Mouse (Mus musculus) embryonic facial prominence, embryonic 12.5 days (tissue): ENCODE data around the gene Aff3. TPM values are rescaled to one million over a fixed set of nuclear protein-coding genes. Genes with fewer than 3 reads are reported as not detected.
A peak's percentile ranks its signal among the peaks of the same experiment; 100 is the strongest.

Source experiments
- ATAC-seq: fragments of 200-750 bp; cut with Nextera tagmentation; 2 replicates; pipeline ENCODE4 v1.8.0; 2017; ENCODE audit not compliant: insufficient number of reproducible peaks, insufficient read depth, low FRiP score, low TSS enrichment
- H3K27ac ChIP-seq: fragments of 300-500 bp; sonication (generic); 2 replicates; pipeline ENCODE4 v1.5.1; 2016; ENCODE audit warnings: mild to moderate bottlenecking
- H3K27me3 ChIP-seq: fragments of 300-500 bp; sonication (generic); 2 replicates; pipeline ENCODE4 v1.6.1; 2016; ENCODE audit warnings: mild to moderate bottlenecking, moderate library complexity
- H3K36me3 ChIP-seq: fragments of 300-500 bp; sonication (generic); 2 replicates; pipeline ENCODE4 v1.6.1; 2016; ENCODE audit warnings: mild to moderate bottlenecking
- H3K4me1 ChIP-seq: fragments of 300-500 bp; sonication (generic); 2 replicates; pipeline ENCODE4 v1.6.1; 2016
- H3K4me2 ChIP-seq: fragments of 300-500 bp; sonication (generic); replicated peaks from 2 replicates; pipeline ENCODE4 v1.6.1; 2016; ENCODE audit warnings: mild to moderate bottlenecking, moderate library complexity
- H3K4me3 ChIP-seq: fragments of 300-500 bp; sonication (generic); 2 replicates; pipeline ENCODE4 v1.5.1; 2016; ENCODE audit warnings: mild to moderate bottlenecking
- H3K9ac ChIP-seq: fragments of 300-500 bp; sonication (generic); 2 replicates; pipeline ENCODE4 v1.6.1; 2016; ENCODE audit warnings: mild to moderate bottlenecking, moderate library complexity
- H3K9me3 ChIP-seq: fragments of 300-500 bp; sonication (generic); 2 replicates; pipeline ENCODE4 v1.6.1; 2016; ENCODE audit warnings: mild to moderate bottlenecking, moderate library complexity
- WGBS: fragments of 180-500 bp; shearing (Covaris S2); methylation state at CpG from one replicate; pipeline ENCODE4 v1.1.7; 2016; 5-methylcytosine and 5-hydroxymethylcytosine counted together
- polyA plus RNA-seq: library from polyadenylated mRNA; unstranded; fragments of >200 nt; fragmentation: Nextera tagmentation; extraction: Ambion mirVana; gene quantifications from 2 replicates; pipeline ENCODE4 v1.2.1, GENCODE M21; 2016

Aff3 gene
- polyA plus RNA-seq, 1 experiment from 2014 or later: 32.9 TPM

DNA sequence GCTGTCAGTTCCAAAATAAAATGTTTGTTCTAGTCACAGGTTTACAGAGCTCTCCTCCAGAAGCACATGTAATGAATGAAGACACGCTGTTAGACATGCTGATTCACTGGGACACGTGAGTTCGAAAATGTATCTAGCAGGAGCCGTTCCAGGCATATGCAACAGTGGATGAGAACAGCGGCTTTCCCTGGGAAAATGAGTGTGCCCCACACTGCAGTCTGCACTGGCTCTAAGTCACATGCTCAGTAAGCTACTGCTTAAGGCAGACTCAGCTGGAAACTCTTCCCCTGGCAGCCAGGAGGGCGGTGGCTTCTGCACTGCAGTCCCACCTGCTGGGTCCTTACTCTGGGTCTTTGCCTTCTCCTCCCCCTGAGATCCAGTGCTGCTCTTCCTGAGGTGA, 271.2 kb downstream of the Aff3 start:
- Histone ChIP-seq H3K4me1 (peaks cover 31% of the 10 kb centered on the region), H3K4me3 (no peak overlapping the region), H3K27ac (no peak overlapping the region), H3K9me3 (no peaks in the 10 kb centered on the region), H3K4me2 (no peak overlapping the region), H3K27me3 (no peaks in the 10 kb centered on the region), H3K9ac (no peak overlapping the region), H3K36me3 (0 out of 2 replicates have a peak, but pooled peaks cover 3% of the 10 kb centered on the region)
- ATAC-seq: 0 out of 2 replicates have a peak, but pooled peaks have one; percentile 39
- WGBS: 35% methylated on average over 6 of the region's 6 CpGs

DNA sequence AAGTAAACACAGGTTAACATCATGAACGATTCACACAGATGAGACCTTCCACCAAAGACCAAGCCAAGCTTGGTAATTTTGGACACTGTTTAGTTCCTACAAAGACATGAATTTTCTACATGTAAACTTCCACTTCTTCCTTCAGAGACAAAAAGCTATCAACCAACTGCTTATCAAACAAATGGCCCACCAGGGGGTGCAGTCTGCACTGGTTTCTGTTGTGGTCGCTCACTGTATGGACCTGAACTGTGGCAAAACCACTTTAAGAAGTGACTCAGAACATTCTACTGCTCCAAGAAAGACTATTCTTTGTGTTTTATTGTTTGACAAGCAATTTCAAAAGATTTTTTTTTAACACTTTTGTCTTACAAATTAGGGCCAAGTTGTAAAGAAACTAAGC, 271.8 kb downstream of the Aff3 start:
- Histone ChIP-seq H3K4me3 (no peak overlapping the region), H3K36me3 (0 out of 2 replicates have a peak, but pooled peaks cover 3% of the 10 kb centered on the region), H3K4me1 (peaks cover 30% of the 10 kb centered on the region), H3K4me2 (no peak overlapping the region), H3K27me3 (no peaks in the 10 kb centered on the region), H3K9ac (no peak overlapping the region), H3K27ac (no peak overlapping the region), H3K9me3 (no peaks in the 10 kb centered on the region)
- 62% methylated on average over 2 of the region's 2 CpGs for WGBS
- ATAC-seq: no peak

DNA sequence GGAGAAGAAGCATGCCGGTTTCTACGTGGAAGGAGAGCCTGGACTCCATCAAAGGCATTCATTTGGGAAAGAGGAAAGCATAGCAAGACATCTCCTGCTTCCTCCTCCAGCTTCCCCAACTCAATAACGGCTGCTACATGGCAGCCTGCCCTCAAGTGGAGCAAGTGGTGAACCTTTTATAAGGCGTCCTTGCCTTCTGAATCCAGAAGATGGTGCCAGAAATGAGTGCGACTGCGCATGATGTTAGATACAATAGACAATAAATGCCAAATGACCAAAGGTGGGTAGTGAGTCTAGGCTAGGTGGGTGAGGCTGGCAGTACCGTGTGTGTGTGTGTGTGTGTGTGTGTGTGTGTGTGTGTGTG, 273.9 kb downstream of the Aff3 start:
- H3K4me1 ChIP-seq: peaks cover 27% of the 10 kb centered on the region
- no peak overlapping the region for H3K4me2 ChIP-seq
- no peak overlapping the region for H3K9ac ChIP-seq
- H3K4me3 ChIP-seq: no peak overlapping the region
- H3K27me3 ChIP-seq: no peaks in the 10 kb centered on the region
- H3K9me3 ChIP-seq: no peaks in the 10 kb centered on the region
- ATAC-seq: no peak
- 0 out of 2 replicates have a peak, but pooled peaks cover 3% of the 10 kb centered on the region for H3K36me3 ChIP-seq
- no peak overlapping the region for H3K27ac ChIP-seq
- WGBS: 75% methylated on average over 7 of the region's 7 CpGs

DNA sequence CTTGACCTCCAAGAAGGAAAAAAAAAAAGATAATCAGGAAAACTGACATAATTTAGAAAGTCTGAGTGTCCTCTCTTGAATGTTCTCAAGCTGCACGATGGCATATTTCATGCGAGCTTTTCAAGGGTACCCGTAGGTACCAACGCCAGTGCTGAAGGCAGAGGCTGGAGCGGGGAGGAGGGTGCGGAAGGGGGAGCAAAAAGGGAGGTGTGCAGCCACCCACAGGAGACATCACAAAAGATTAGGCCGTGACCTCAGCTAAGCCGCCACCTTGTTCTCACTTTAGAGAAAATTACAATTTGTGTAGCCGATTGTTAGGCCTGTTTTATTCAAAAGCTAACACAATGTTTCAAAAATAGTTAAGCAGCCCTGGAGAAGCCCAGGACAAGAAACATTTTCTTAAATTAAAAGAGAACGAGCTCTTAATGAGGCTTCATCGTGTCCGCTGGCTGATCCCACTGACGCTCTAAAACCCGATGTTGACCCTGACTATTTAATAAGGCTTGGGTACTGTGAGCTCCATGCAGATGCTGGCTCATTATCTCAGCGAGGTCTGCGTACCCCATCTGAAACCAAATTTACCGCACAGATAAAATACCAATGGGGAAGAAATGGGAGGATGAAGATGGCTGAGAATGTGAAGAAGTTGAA, 274.4 kb downstream of the Aff3 start:
- H3K9me3 ChIP-seq: no peaks in the 10 kb centered on the region
- H3K9ac ChIP-seq: no peak overlapping the region
- no peak overlapping the region for H3K4me2 ChIP-seq
- H3K36me3 ChIP-seq: 0 out of 2 replicates have a peak, but pooled peaks cover 3% of the 10 kb centered on the region
- WGBS: 72% methylated on average over 17 of the region's 17 CpGs
- no peak for ATAC-seq
- H3K27me3 ChIP-seq: no peaks in the 10 kb centered on the region
- H3K4me3 ChIP-seq: no peak overlapping the region
- H3K27ac ChIP-seq: no peak overlapping the region
- H3K4me1 ChIP-seq: peaks cover 24% of the 10 kb centered on the region

DNA sequence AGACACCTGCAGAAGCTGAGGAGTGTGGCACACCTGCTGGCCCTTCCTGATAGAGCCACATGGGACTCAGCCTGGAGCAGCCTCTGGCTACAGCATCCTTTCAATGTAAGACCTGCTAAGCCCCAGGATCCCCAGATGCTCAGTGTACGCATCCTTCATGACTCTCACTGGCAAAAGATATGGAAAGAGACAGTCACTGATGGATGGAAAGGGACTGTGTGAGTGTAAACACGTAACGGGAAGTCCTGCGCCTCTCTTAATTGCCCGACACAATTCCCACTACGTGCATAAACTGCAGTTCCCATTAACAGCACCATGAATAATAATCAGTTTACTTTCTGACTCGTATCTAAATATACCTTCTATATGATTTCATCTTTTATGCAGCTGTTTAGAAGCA, 275.2 kb downstream of the Aff3 start:
- Histone ChIP-seq H3K4me1 (peaks cover 19% of the 10 kb centered on the region), H3K4me3 (no peak overlapping the region), H3K4me2 (no peak overlapping the region), H3K36me3 (0 out of 2 replicates have a peak, but pooled peaks cover 3% of the 10 kb centered on the region), H3K9me3 (no peaks in the 10 kb centered on the region), H3K27ac (no peak overlapping the region), H3K9ac (no peak overlapping the region), H3K27me3 (no peaks in the 10 kb centered on the region)
- 69% methylated on average over 7 of the region's 7 CpGs for WGBS
- ATAC-seq: no peak

DNA sequence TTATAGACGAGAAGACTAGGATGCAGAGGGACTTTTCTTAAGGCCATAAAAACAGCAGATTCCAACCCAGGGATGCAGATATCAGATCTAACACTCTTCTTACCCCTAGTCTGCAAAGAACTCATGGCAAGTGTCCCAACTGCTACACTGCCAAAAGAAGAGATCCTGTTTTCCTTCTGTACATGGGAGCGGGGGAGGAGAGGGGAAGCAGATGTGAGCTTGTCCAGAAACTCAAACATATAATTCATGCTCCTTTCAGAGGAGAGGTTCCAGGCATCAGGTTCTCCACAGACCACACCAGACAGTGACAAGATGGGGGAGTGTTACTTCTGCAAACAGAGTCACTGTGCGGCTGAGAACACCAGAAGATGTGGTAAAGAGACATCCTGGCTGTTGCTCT, 276.3 kb downstream of the Aff3 start:
- Histone ChIP-seq H3K9me3 (no peaks in the 10 kb centered on the region), H3K27me3 (no peaks in the 10 kb centered on the region), H3K27ac (no peak overlapping the region), H3K9ac (no peak overlapping the region), H3K36me3 (0 out of 2 replicates have a peak, but pooled peaks cover 3% of the 10 kb centered on the region), H3K4me1 (peaks cover 13% of the 10 kb centered on the region; the same call in 1 of the 2 replicates), H3K4me3 (no peak overlapping the region), H3K4me2 (no peak overlapping the region)
- 86% methylated on average over 3 of the region's 3 CpGs for WGBS
- no peak for ATAC-seq

DNA sequence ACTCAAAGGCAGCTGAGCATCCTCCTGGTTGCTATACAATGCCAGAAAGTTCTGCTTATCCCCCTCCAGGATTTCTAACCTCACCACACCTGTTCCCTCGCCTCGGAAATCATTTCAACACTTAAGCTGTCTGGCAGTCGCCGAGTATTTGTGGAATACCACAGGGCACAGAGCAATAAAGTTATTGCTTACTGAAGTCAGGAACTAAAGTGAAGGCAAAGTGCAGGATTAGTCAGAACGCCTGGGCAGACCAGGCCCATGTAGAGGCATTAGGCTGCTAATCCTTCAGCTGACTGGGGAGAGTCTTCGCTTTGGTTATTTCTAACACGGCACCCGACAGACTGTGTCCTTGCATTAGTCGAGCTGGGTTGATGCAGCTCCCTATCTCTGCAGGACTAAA, 277.3 kb downstream of the Aff3 start:
- no peak for ATAC-seq
- H3K27me3 ChIP-seq: no peaks in the 10 kb centered on the region
- H3K36me3 ChIP-seq: 0 out of 2 replicates have a peak, but pooled peaks cover 3% of the 10 kb centered on the region
- H3K4me1 ChIP-seq: peaks cover 11% of the 10 kb centered on the region; the same call in 1 of the 2 replicates
- 53% methylated on average over 9 of the region's 9 CpGs for WGBS
- no peak overlapping the region for H3K4me2 ChIP-seq
- H3K9ac ChIP-seq: no peak overlapping the region
- no peaks in the 10 kb centered on the region for H3K9me3 ChIP-seq
- H3K4me3 ChIP-seq: no peak overlapping the region
- H3K27ac ChIP-seq: no peak overlapping the region

DNA sequence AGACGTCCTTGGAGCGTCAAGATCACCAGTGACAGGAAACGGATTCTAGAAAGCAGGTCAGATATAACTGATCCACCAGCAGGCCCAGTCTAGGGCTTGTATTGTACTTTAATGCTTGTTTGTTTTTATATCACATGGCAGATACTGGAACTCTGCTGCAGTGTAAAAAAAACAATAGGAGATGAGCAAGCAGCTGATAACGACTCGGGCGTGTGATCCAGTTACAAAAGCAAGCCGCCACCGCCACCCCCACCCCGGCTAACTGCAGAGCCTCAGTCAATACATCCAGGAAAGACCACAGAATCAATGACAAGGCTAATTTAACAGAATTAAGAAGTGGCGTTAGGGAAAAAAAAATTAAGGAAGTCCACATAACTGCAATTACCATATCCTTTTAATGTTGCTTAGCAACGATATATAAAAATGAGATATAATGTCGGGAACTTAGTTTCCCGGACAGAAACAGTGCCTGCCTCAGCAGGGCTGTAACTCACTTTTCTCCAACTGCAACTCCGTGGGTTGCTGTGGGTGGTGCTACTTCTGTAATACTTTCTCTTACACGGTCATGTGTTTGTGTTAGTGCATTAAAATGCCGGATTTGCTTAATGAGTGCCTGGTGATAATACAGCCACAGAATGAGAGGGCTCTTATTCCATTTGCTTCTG, 280.2 kb downstream of the Aff3 start:
- Histone ChIP-seq H3K9me3 (no peaks in the 10 kb centered on the region), H3K9ac (no peak overlapping the region), H3K36me3 (no peaks in the 10 kb centered on the region), H3K4me1 (peaks cover 7% of the 10 kb centered on the region; the same call in 1 of the 2 replicates), H3K27ac (no peak overlapping the region), H3K4me2 (no peak overlapping the region), H3K4me3 (no peak overlapping the region), H3K27me3 (no peaks in the 10 kb centered on the region)
- no peak for ATAC-seq
- 59% methylated on average over 16 of the region's 16 CpGs for WGBS

DNA sequence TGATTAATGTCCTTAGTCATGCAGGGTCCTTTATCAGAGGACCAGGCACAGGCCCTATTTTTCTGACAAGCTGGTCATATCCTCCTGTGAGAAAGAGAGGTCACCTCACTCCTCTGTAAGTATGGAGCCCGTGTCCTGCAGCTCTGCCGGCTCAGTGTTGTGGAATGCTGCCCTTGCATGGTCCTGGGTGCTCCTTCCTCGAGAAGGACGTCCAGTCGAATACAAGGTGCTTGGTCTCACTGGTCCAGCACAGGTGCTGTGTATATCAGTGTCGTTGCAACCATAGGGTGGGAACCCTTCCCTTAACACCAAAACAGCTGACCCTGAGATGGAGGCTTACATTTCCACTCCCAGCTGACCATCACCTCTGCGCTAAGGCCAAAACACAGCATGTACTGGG, 280.7 kb downstream of the Aff3 start:
- Histone ChIP-seq H3K4me3 (no peak overlapping the region), H3K4me2 (no peak overlapping the region), H3K27me3 (no peaks in the 10 kb centered on the region), H3K27ac (no peak overlapping the region), H3K36me3 (no peaks in the 10 kb centered on the region), H3K9me3 (no peaks in the 10 kb centered on the region), H3K4me1 (peaks cover 7% of the 10 kb centered on the region; the same call in 1 of the 2 replicates), H3K9ac (no peak overlapping the region)
- 94% methylated on average over 7 of the region's 7 CpGs for WGBS
- no peak for ATAC-seq

DNA sequence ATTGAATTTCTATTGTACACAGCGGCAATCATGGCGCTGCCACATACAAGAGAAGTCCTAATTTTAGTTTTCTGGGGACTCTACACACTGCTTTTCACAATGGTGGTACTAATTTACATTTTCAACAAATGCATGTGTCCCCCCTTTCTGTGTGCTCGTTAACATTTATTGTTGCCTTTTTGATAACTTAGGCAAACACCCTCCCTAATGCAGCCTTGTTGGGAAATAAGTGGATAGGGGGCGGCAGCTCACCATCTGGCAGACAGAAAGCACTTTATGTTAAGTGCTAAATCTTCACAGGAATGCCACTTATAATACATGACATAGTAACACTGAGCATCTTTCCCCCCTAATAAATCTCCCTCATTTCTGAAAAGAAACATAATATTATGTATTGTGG, 282.1 kb downstream of the Aff3 start:
- Histone ChIP-seq H3K9ac (no peak overlapping the region), H3K4me3 (no peak overlapping the region), H3K9me3 (no peaks in the 10 kb centered on the region), H3K27me3 (no peaks in the 10 kb centered on the region), H3K4me1 (peaks cover 7% of the 10 kb centered on the region; the same call in 1 of the 2 replicates), H3K27ac (no peak overlapping the region), H3K36me3 (no peaks in the 10 kb centered on the region), H3K4me2 (no peak overlapping the region)
- ATAC-seq: no peak
- WGBS: 91% methylated on average over 4 of the region's 4 CpGs

DNA sequence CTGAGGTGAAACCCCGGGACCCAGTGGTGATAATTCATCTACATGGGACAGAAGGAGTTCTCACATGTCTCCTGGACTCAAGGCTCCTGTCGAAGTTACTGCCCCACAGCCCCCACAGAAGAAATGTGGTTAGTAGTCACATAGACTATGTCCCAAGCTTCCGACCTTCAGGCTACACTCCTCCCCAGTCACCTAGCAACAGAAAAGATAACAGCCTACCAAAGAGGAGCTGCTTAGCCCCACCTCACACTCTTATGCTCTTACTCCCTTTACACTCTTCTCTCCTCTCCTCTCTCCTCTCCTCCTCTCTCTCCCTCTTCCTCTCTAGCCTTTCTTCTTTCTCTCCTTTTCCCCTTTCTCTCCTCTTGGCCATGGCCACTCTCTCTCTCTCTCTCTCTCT, 286.8 kb downstream of the Aff3 start:
- no peak overlapping the region for H3K9ac ChIP-seq
- H3K27ac ChIP-seq: no peak overlapping the region
- no peaks in the 10 kb centered on the region for H3K4me1 ChIP-seq
- H3K4me2 ChIP-seq: no peak overlapping the region
- H3K4me3 ChIP-seq: no peak overlapping the region
- H3K36me3 ChIP-seq: no peaks in the 10 kb centered on the region
- no peaks in the 10 kb centered on the region for H3K27me3 ChIP-seq
- H3K9me3 ChIP-seq: no peaks in the 10 kb centered on the region
- no peak for ATAC-seq
- WGBS: 91% methylated on average over 3 of the region's 3 CpGs

DNA sequence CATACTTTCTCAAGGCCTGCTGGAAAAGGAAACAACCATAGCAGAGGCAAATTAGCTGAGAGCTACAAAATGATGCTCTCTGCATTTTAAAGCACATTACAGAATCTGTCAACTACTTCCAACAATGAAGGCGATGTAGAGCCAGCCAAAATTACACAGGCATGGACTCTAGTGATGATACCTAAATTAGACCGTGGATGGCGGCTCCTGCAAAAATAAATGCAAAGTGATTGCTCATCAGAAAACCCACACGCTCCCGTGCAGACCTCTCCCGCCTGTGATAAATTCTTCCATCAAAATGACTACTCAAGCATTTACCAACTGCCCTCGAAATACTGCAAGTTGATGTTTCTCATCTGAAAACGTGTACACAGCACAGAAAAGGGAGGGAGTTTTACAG, 295.6 kb downstream of the Aff3 start:
- H3K27me3 ChIP-seq: no peaks in the 10 kb centered on the region
- H3K4me2 ChIP-seq: no peak overlapping the region
- ATAC-seq: no peak
- no peak overlapping the region for H3K9ac ChIP-seq
- 75% methylated on average over 8 of the region's 8 CpGs for WGBS
- no peak overlapping the region for H3K27ac ChIP-seq
- H3K9me3 ChIP-seq: no peaks in the 10 kb centered on the region
- no peak overlapping the region for H3K4me3 ChIP-seq
- H3K4me1 ChIP-seq: peaks cover 6% of the 10 kb centered on the region
- H3K36me3 ChIP-seq: no peaks in the 10 kb centered on the region
